In the genomic region with DNA sequence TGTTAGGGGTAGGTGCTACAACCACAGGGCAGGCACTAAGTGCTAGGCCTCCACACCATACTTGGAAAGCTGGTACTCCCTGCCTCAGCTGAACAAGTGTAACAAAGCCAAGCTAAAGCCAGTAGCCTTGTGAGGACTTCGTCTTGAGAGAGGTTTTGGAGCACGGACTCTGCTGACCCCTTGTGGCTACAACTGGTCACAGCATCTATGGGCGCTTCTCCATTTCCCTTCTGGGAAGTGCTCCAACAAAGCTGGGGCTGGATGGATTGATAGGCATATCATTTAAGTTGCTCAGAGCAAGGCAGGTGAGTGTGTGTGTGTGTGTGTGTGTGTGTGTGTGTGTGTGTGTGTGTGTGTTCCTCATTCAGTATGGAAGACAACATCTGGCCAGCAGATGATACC, we compare ENCODE assay signal across 7 mouse cellular contexts. TPM values are rescaled to one million over a fixed set of nuclear protein-coding genes. Genes with fewer than 3 reads are reported as not detected.
DNase-seq lines count a peak whose midpoint lies in the region; ATAC-seq lines count a peak whose summit lies in the region.

No protein-coding gene starts in this region.

- no peak overlapping the region for H3K9ac ChIP-seq in limb, embryonic 11.5 days (ENCODE audit: low read length)
- H3K9ac ChIP-seq in midbrain, embryonic 16.5 days (ENCODE audit: low read depth, low read length) = 0 out of 2 replicates have a peak overlapping the region, but pooled peaks have one; percentile 43

- peaks cover 12% of the 10 kb centered on the region for H3K36me3 ChIP-seq in limb, embryonic 11.5 days (ENCODE audit: control insufficient read depth, insufficient read depth, low read length)
- peaks cover 29% of the 10 kb centered on the region for H3K36me3 ChIP-seq in midbrain, embryonic 16.5 days (ENCODE audit: control insufficient read depth, insufficient read depth, low read length)

- H3K27me3 ChIP-seq in limb, embryonic 11.5 days (ENCODE audit: control insufficient read depth, insufficient read depth, low read length) = no peaks in the 10 kb centered on the region
- no peaks in the 10 kb centered on the region for H3K27me3 ChIP-seq in midbrain, embryonic 16.5 days (ENCODE audit: control insufficient read depth, insufficient read depth, low read depth, low read length)

- no peaks in the 10 kb centered on the region for H3K9me3 ChIP-seq in limb, embryonic 11.5 days (ENCODE audit: control insufficient read depth, low read length)
- H3K9me3 ChIP-seq in midbrain, embryonic 16.5 days (replicated peaks; ENCODE audit: control insufficient read depth, low read length, poor library complexity, severe bottlenecking) = no peaks in the 10 kb centered on the region

- H3K4me2 ChIP-seq in limb, embryonic 11.5 days (ENCODE audit: low read depth, severe bottlenecking) = no peak overlapping the region
- H3K4me2 ChIP-seq in midbrain, embryonic 16.5 days (ENCODE audit: low read length) = no peak overlapping the region

- H3K27ac ChIP-seq in limb, embryonic 11.5 days (replicated peaks; ENCODE audit: low read depth, low read length) = no peak overlapping the region
- peak overlapping the region; percentile 58 for H3K27ac ChIP-seq in midbrain, embryonic 16.5 days (ENCODE audit: low read length)

- 0% methylated on average over 3 of the region's 3 CpGs for WGBS in limb, embryonic 11.5 days
- 0% methylated on average over 3 of the region's 3 CpGs for WGBS in midbrain, embryonic 16.5 days

- H3K4me1 ChIP-seq in limb, embryonic 11.5 days (ENCODE audit: control insufficient read depth, insufficient read depth, low read length) = no peaks in the 10 kb centered on the region
- H3K4me1 ChIP-seq in midbrain, embryonic 16.5 days (ENCODE audit: control insufficient read depth, insufficient read depth, low read length) = peaks cover 4% of the 10 kb centered on the region; the same call in 1 of the 2 replicates

- H3K4me3 ChIP-seq in limb, embryonic 11.5 days (ENCODE audit: low read depth, low read length) = no peak overlapping the region
- no peak overlapping the region for H3K4me3 ChIP-seq in midbrain, embryonic 16.5 days (ENCODE audit: low read depth, low read length)

- peak; percentile 54; the same call in 1 of the 2 replicates for ATAC-seq in limb, embryonic 11.5 days (ENCODE audit: insufficient number of reproducible peaks, low FRiP score, low TSS enrichment, low read depth)
- peak; percentile 79 for ATAC-seq in midbrain, embryonic 16.5 days

- DNase-seq in adrenal gland, adult 8-10 months = peak; percentile 75
- peak; percentile 79 for DNase-seq in embryo, embryonic 11.5 days (ENCODE audit: low read depth, low spot score)
- DNase-seq in gastrocnemius, postnatal 4 days (ENCODE audit: low spot score in 2 of 2) = peak; percentile 67 to 80
- peak; percentile 89 for DNase-seq in kidney, adult 11 months
- DNase-seq in limb, embryonic 11.5 days (ENCODE audit: low spot score) = peak; percentile 91
- peak; percentile 81 to 86 for DNase-seq in spleen, postnatal 10 days (ENCODE audit: low spot score in 2 of 2)

RNA-seq across cellular contexts. Expression of gene Tmcc2, which starts 35.2 kb away (rescaled TPM):
- 10 to 100 TPM; 10.3 to 13.9 (median 12.1) TPM for total RNA-seq in adrenal gland, adult 8-10 months (2022)
- 10 to 100 TPM; 27.0 to 29.6 TPM for total RNA-seq in gastrocnemius, postnatal 4 days (2021)
- 6.1 and 7.3 TPM in 2 replicates for polyA plus RNA-seq in limb, embryonic 11.5 days (2014; fragmentation: Nextera tagmentation; extraction: Ambion mirVana)
- 33.3 and 38.1 TPM in 2 replicates for polyA plus RNA-seq in midbrain, embryonic 16.5 days (2015; fragmentation: Nextera tagmentation; extraction: Ambion mirVana)

RNA-seq across cellular contexts. Expression of gene Nuak2, which starts 39.9 kb away (rescaled TPM):
- 10 to 100 TPM in 1 of 4 experiments, 1 to 10 TPM in 3; 3.8 to 11.9 (median 5.2) TPM for total RNA-seq in adrenal gland, adult 8-10 months (2022)
- 1 to 10 TPM; 2.8 to 2.9 TPM for total RNA-seq in gastrocnemius, postnatal 4 days (2021)
- 0.56 and 1.2 TPM in 2 replicates for polyA plus RNA-seq in limb, embryonic 11.5 days (2014; fragmentation: Nextera tagmentation; extraction: Ambion mirVana)
- 19.8 and 22.0 TPM in 2 replicates for polyA plus RNA-seq in midbrain, embryonic 16.5 days (2015; fragmentation: Nextera tagmentation; extraction: Ambion mirVana)

RNA-seq across cellular contexts. Expression of gene Klhdc8a, which starts 57.4 kb away (rescaled TPM):
- total RNA-seq in adrenal gland, adult 8-10 months (2022) = 100 to 1,000 TPM; 161 to 353 (median 258) TPM
- total RNA-seq in gastrocnemius, postnatal 4 days (2021) = under 1 TPM; 0.49 to 0.98 TPM
- polyA plus RNA-seq in limb, embryonic 11.5 days (2014; fragmentation: Nextera tagmentation; extraction: Ambion mirVana) = 0.07 TPM in 1 of 2 replicates, not detected in the other
- polyA plus RNA-seq in midbrain, embryonic 16.5 days (2015; fragmentation: Nextera tagmentation; extraction: Ambion mirVana) = 8.3 and 10.8 TPM in 2 replicates

Comparison
In these comparisons a context has a peak if more than half of its experiments do, and no peak if none do; other contexts are left out.
1. RNA of gene Klhdc8a, which starts 57.4 kb away (total RNA-seq): 161 to 353 TPM in adrenal gland, adult 8-10 months; 0.49 to 0.98 TPM in gastrocnemius, postnatal 4 days; every median in the first group is over 10 times any median in the second.
2. Peak in every context shown above with its lines, with median percentiles within 50 percentile points of each other: DNase-seq.